Mouse (Mus musculus) cerebellum, postnatal 10 days (tissue): ENCODE measurements around the gene Sorbs2.

Experiments
- DNase-seq, 2 experiments: peaks; one replicate each; pipeline ENCODE4 v3.0.0; 2021; ENCODE audit warnings: mixed read lengths in 2 of 2

The Sorbs2 gene

DNA sequence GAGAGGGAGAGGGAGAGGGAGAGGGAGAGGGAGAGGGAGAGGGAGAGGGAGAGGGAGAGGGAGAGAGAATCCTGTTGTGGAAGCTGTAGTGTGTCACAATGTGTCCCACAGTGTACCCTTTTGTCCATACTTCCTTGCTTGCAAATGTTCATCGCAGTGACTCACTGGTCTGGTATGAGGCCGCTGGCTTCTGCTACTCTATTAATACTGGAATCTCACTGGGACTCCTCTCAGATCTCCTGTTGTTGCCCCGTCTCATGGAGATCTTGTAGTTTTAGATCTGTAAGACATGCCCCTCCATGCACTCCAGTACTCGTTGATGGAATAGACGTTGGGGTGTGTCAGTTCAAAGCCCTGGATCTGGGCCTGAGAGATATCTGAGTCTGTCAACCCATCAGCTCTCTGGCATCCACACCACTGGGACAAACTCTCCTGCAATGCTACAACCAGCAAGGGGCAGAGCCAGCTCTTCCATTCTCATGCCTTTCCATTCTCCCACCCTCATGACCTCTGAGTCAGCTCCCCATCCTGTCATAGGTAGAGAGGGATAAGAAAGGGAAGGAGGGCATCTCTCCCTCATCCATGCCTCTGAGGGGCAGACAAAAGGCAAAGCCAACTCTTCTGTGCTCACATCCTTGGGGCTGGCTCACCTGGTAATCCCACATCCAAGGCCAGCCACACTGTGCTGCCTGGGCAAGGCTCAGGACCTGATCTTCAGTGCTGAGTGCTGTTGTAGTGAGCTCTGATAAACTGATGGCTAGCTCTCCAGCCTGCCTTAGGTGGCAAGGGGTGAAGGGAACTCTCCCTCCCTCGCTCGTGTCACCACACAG lies 72.3 kb downstream of the Sorbs2 start:
- no peak for DNase-seq

GRCm38 (mm10) chr8:45580544-45580866 lies 72.9 kb downstream of the Sorbs2 start:
- DNase-seq = no peak

GRCm38 (mm10) chr8:45583856-45584255 lies 76.3 kb downstream of the Sorbs2 start:
- DNase-seq = no peak

DNA sequence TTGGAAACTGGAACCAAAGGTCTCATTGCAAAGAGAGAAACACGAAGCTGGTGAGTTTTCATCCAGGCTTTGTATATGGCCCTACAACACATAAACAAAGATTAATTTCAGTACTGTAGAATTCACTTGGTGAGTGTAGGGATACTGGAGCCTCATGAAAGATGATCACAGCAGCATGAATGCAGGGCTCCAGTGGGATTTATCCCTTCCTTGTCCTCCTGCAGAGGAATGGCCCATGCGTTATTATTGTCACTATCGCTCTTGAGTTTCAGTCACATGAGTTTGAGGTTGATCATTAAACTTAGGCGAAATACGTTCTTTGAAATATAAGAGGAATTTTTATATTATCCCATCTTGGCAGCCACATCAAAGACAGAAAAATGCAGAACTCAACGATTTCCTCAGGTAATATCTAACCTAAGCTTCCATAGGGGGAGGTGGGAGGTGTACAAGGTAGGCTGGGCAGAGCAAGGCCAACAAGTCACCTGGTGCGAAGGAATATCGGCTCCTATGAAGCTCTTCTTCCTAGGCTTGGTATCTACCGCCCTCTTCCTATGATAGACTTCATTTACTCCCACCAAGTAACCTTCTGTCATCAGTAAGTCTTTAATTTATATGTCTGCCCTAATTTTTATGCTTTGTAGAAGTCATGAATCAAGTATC lies 76.9 kb downstream of the Sorbs2 start:
- no peak for DNase-seq

DNA sequence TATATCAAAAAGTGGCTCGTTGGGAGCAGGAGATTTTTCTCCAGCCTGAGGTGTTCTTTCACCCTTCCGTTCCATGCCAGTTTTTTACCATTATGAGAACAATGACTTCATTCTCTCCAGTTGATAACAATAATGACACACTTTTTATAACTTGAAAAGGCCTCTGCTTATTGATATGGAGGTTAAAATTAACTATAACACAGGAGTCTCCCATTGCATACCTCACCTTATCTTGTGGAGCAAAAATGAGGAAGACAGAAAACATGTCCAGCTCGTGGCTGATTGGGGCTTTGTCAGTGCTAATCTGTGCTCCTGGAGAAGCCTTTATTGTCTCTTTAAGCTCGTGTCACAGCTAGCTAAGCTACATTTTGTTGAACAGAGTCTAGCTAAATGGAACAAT lies 77.6 kb downstream of the Sorbs2 start:
- no peak for DNase-seq

DNA sequence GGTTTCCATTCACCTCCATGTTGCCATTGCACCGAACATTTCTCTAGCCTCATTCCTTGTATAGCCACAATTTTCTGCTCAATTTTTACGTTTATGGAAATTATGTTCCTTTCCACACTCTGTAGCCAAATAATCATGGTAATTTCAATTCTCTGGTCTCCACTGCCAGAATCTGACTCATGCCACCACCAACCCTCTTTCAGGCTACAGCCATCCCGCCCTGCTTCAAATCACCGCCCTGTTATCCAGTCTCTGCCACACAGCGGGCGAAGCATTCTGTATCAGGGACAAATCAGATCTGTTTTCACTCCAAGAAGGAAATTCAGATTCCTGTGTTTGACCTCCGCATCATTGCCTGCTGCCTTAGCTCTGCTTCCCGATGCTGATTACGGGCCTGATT lies 79.4 kb downstream of the Sorbs2 start:
- peak in 1 of 2 experiments; percentile 13 for DNase-seq

DNA sequence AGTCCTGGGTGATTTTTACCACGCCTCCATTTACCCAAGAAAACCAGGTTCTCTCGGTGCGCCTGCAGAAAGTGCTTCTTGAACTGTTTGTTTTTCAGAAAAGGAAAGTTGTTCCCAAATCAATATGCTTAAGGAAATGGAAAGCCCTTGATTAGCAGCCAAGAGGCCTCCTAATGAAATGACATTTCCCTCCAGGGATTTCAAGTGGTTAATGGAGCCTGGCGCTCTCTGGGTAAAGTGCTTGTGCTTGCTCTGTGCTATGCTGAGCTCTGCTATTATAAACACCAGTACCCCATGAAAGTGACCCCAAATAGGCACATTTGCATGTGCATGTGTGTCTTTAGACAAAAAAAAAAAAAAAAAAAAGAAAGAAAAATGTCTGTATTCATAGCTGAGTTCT lies 84.3 kb downstream of the Sorbs2 start:
- no peak for DNase-seq

DNA sequence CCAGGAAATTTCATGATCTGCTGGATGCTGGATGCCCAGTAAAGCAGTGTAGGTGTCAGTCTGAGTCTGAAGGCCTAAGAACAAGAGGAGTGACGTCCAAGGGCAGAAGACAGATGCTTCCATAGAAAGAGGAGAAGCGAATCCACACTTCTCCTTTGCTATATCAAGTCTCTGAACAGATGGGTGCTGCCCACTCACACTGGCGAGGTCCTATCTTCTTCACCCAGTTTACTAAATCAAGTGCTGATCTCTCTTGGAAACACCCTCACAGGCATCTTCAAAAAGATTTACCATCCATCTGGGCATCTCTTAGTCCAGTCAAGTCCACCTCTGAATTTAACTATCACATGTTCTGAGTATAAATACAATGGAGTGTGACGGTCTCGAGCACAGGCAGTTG lies 86.1 kb downstream of the Sorbs2 start:
- no peak for DNase-seq

GRCm38 (mm10) chr8:45595983-45596382 lies 88.4 kb downstream of the Sorbs2 start:
- no peak for DNase-seq

DNA sequence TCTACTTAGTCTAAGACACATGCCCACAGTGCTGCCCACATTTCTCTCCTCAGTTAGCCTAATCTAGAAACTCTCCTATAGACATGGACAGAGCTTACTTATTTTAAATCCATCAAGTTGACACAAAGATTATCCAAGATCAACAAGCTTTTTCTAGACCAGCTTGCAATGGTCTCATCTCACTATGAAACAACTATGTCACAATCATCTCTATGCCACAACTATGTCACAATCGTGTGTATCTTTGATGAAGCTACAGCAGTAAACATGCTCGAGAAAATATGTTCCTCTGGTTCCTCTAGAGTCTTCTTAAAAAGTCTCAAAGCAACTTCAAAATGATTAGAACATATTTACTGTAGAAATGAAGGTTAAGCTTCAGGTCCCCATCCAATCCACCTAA lies 89.0 kb downstream of the Sorbs2 start:
- DNase-seq = no peak

- no peak for DNase-seq
These were observed 90.2 kb downstream of the Sorbs2 start for GRCm38 (mm10) chr8:45597631-45598420.

GRCm38 (mm10) chr8:45598883-45599282 lies 91.3 kb downstream of the Sorbs2 start:
- no peak for DNase-seq

GRCm38 (mm10) chr8:45602019-45602418 lies 94.4 kb downstream of the Sorbs2 start:
- DNase-seq = peak; percentile 44 to 53

- DNase-seq = no peak
These were observed 97.8 kb downstream of the Sorbs2 start for GRCm38 (mm10) chr8:45605419-45605818.

DNA sequence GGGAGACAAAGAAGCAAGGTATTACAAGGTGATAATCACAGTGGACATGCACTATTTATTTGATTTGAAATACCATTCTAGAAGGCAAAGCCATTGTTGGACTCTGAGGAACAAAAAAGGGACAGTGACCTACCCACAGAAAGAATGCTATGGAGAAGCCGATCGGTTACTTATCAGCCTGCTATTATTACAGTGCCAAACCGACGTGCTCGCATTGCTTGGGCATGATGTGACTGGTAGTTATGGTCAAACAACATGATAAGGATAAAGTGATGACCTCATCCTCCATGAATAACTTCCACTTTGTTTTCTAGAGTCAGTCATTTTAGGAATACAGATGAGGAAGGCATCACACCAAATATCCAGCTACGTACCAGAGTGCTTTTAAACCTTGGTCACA lies 99.4 kb downstream of the Sorbs2 start:
- no peak for DNase-seq

DNA sequence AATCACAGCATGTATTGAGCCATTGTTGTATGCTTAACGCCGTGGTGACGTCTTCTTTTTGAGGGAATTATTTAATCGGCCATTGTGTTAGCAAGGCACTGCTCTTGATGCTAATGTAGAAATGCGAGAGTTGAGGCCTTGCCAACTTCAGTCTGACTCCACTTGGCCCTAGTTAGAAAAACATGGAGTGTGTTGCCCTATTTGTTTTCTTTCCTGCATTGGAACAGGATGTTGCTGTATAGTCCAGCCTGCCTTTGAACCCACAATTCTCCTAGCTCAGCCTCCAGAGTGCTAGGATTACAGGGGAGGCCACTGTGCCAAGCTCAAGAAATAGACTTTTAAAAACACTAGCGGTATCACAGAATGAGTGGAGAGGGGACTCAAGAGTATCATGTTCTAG lies 100.8 kb downstream of the Sorbs2 start:
- no peak for DNase-seq

DNA sequence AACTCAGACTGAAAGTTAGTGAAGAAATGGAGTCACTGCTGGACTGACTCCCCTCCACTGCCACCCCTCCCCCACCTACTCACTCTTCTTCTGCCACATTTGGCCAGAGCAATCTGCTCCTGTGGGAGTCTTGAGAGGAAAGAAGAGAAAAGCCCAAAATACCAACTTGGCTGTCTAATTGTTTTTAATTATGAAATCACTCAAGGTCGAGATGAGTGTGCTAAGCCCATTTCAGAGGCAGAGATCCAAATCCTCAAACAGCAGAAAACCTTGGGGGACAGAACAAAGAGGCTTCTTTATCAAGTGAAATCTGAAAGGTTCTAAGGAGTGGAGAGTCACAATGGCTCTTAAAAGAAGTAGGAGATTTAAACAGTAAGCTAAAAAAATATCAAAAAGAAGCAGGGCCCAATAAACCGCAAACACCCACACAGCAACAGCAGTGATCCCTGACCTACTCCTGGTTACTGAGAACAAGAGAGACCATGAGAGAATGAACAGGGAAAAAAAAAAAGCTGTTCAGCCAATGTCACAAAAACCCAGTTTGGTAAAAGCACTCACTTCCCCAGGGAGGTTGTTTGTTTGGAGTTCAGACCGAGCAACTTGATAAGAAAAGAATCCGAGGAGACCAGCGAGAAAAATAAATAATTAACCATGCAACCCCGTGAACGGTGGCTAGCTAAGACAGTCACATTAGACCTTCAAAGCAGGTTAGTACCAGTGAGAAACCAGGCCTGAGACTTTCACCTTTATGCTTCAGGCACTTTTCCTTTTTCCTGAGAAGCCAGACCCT lies 103.0 kb downstream of the Sorbs2 start:
- no peak for DNase-seq

GRCm38 (mm10) chr8:45611320-45611719 lies 103.7 kb downstream of the Sorbs2 start:
- DNase-seq = no peak

DNA sequence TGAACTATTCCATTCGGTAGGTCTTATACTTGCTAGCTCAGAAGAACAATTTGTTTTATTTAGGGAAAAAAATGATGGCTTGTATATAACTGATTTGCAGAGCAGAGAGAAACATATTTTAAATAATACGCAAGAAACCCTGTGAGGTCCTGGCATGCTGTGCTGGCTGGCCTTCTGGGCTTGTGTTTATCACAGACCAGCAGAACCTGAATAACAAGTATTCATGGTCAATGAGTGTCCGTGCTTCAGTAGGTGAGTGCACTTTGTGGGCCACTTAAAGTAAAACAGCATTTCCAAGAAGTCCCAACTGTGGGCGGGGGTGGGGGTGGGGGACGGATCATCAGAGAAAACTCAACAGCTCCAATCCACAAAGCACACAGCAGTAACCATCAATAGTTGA lies 107.0 kb downstream of the Sorbs2 start:
- no peak for DNase-seq

DNA sequence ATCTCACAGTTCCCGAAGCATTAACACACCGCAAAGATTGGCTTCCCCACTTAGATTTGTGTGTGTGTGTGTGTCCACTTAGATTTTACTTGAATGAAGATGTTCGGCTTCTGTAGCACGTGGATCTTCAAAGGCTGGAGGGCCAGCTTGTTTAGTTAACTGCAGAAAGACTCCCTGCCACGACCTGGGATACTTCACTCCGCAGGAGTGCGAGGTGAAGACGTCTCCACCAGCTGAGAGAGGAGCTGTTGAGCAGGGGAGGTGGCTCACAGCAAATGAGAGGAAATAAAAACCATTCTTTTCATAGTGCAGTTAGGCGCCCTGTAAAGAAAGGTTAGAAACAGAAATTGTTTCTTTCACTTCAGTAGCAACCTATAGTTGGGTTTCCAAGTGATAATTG lies 107.5 kb downstream of the Sorbs2 start:
- no peak for DNase-seq

- DNase-seq = peak in 1 of 2 experiments; percentile 40
These were observed 108.0 kb downstream of the Sorbs2 start for GRCm38 (mm10) chr8:45615551-45615950.

DNA sequence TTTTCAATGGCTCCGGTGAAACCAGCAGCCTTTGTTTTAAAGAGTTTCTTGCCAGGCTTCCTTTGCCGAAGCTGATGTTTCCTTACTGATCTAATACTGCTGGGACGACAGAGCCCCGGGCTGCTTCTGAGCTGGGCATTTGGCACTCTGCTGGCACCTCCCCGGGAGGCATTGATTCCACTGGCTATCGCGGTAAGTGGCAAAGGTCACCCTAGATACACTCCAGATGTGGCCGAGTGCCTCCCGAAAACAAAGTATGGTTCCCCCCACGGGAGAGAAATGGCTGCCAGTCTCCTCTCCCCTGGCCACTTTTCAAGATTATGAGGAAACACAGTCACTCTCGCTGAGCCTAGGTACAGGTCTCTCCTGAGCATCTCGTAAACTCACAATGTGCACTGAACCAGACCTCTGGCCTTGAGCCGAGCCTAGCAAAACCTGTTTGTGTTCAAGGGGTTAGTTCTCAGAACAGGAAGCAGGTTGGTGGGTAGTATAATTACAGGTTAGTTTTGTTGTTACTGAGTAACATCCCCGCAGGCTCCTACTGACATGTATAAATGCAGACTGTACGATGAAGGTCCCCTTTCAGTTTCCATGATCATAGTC lies 114.1 kb downstream of the Sorbs2 start:
- DNase-seq = no peak

DNA sequence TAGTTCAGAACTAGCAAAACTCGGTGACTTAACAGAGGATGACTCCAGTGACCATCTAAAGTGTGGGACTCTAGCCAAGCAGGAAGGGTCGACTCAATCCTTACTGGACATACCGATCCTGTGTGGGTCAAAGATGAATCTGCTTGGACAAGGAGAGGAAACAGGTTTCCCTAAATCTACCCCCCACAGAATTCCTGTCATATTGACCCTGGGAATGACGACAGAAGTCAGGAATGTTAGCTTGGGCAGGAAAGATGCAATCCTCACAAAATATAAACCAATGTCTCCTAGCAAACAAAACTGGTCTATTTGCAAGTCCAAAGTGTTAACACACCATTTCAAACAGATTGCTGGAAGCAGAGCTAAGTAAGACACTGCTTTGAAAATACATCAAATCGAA lies 118.8 kb downstream of the Sorbs2 start:
- DNase-seq = no peak
